Mouse (Mus musculus): ENCODE results near the gene Akap7.

Akap7 gene

GRCm38 (mm10) chr10:25257466-25257865, 50.2 kb downstream of the Akap7 start:
- DNase-seq (ENCODE audit: low spot score) = no peak

- no peak for DNase-seq (ENCODE audit: low spot score)
These were observed 54.2 kb downstream of the Akap7 start for GRCm38 (mm10) chr10:25253474-25253873.

- DNase-seq (ENCODE audit: low spot score) = no peak
These were observed 54.7 kb downstream of the Akap7 start for GRCm38 (mm10) chr10:25253006-25253405.

GRCm38 (mm10) chr10:25250108-25250507, 57.6 kb downstream of the Akap7 start:
- DNase-seq (ENCODE audit: low spot score) = peak; percentile 10

- DNase-seq (ENCODE audit: low spot score) = no peak
These were observed 61.5 kb downstream of the Akap7 start for GRCm38 (mm10) chr10:25246173-25246572.

GRCm38 (mm10) chr10:25239156-25239555, 68.5 kb downstream of the Akap7 start:
- DNase-seq (ENCODE audit: low spot score) = no peak

GRCm38 (mm10) chr10:25234080-25234479, 73.6 kb downstream of the Akap7 start:
- no peak for DNase-seq (ENCODE audit: low spot score)

- DNase-seq (ENCODE audit: low spot score) = no peak
These were observed 75.0 kb downstream of the Akap7 start for GRCm38 (mm10) chr10:25232700-25233099.

- no peak for DNase-seq (ENCODE audit: low spot score)
These were observed 76.3 kb downstream of the Akap7 start for GRCm38 (mm10) chr10:25231358-25231757.

- no peak for DNase-seq (ENCODE audit: low spot score)
These were observed 83.3 kb downstream of the Akap7 start for GRCm38 (mm10) chr10:25224371-25224770.

- DNase-seq (ENCODE audit: low spot score) = no peak
These were observed 86.9 kb downstream of the Akap7 start for GRCm38 (mm10) chr10:25220754-25221153.

GRCm38 (mm10) chr10:25219901-25220495, 87.7 kb downstream of the Akap7 start:
- DNase-seq (ENCODE audit: low spot score) = no peak

GRCm38 (mm10) chr10:25219220-25219628, 88.4 kb downstream of the Akap7 start:
- DNase-seq (ENCODE audit: low spot score) = peak; percentile 66

GRCm38 (mm10) chr10:25218746-25219145, 88.9 kb downstream of the Akap7 start:
- no peak for DNase-seq (ENCODE audit: low spot score)

- no peak for DNase-seq (ENCODE audit: low spot score)
These were observed 91.7 kb downstream of the Akap7 start for GRCm38 (mm10) chr10:25215977-25216376.

GRCm38 (mm10) chr10:25213716-25214115, 94.0 kb downstream of the Akap7 start:
- no peak for DNase-seq (ENCODE audit: low spot score)

- DNase-seq (ENCODE audit: low spot score) = no peak
These were observed 99.1 kb downstream of the Akap7 start for GRCm38 (mm10) chr10:25208619-25209018.

- DNase-seq (ENCODE audit: low spot score) = no peak
These were observed 99.8 kb downstream of the Akap7 start for GRCm38 (mm10) chr10:25207866-25208265.

- no peak for DNase-seq (ENCODE audit: low spot score)
These were observed 107.0 kb downstream of the Akap7 start for GRCm38 (mm10) chr10:25200691-25201090.

- DNase-seq (ENCODE audit: low spot score) = no peak
These were observed 107.9 kb downstream of the Akap7 start for GRCm38 (mm10) chr10:25199510-25200353.

GRCm38 (mm10) chr10:25198575-25198974, 109.1 kb downstream of the Akap7 start:
- DNase-seq (ENCODE audit: low spot score) = no peak

GRCm38 (mm10) chr10:25198048-25198447, 109.6 kb downstream of the Akap7 start:
- no peak for DNase-seq (ENCODE audit: low spot score)

Data from adipocyte (in vitro differentiated cells).